Mouse (Mus musculus) hindbrain, embryonic 11.5 days (tissue): ENCODE data around the gene C2. TPM values are rescaled to one million over a fixed set of nuclear protein-coding genes. Genes with fewer than 3 reads are reported as not detected.
"Not testable (repeated sequence)": the region's sequence is repeated elsewhere in the genome, so short reads cannot be mapped to it uniquely, and the experiment has no call there.

Experiments used
- ATAC-seq: fragments of 200-750 bp; cut with Nextera tagmentation; 2 replicates; pipeline ENCODE4 v1.8.0; 2017; ENCODE audit warnings: mild to moderate bottlenecking, moderate TSS enrichment, moderate library complexity; ENCODE audit not compliant: low FRiP score
- DNase-seq: peaks from one replicate; pipeline ENCODE4 v3.0.0-alpha.2; 2015; ENCODE audit warnings: low spot score
- H3K27ac ChIP-seq: fragments of 300-500 bp; sonication (generic); 2 replicates; pipeline ENCODE4 v1.5.1; 2014; ENCODE audit warnings: mild to moderate bottlenecking, low read depth, low read length
- H3K27me3 ChIP-seq: fragments of 300-500 bp; sonication (generic); 2 replicates; pipeline ENCODE4 v1.6.1; 2014; ENCODE audit warnings: mild to moderate bottlenecking, low read length, moderate library complexity, mixed read lengths; ENCODE audit not compliant: control insufficient read depth, insufficient read depth
- H3K36me3 ChIP-seq: fragments of 300-500 bp; sonication (generic); 2 replicates; pipeline ENCODE4 v1.6.1; 2014; ENCODE audit warnings: mild to moderate bottlenecking, low read length, moderate library complexity, mixed read lengths; ENCODE audit not compliant: control insufficient read depth, insufficient read depth
- H3K4me1 ChIP-seq: fragments of 300-500 bp; sonication (generic); replicated peaks from 2 replicates; pipeline ENCODE4 v1.6.1; 2014; ENCODE audit warnings: low read length, mixed read lengths; ENCODE audit not compliant: control insufficient read depth, insufficient read depth
- H3K4me2 ChIP-seq: fragments of 300-500 bp; sonication (generic); replicated peaks from 2 replicates; pipeline ENCODE4 v1.6.1; 2014; ENCODE audit warnings: mild to moderate bottlenecking, low read depth, low read length
- H3K4me3 ChIP-seq: fragments of 300-500 bp; sonication (generic); 2 replicates; pipeline ENCODE4 v1.5.1; 2014; ENCODE audit warnings: low read depth, low read length
- H3K9ac ChIP-seq: fragments of 300-500 bp; sonication (generic); 2 replicates; pipeline ENCODE4 v1.6.1; 2014; ENCODE audit warnings: low read depth, low read length
- H3K9me3 ChIP-seq: fragments of 300-500 bp; sonication (generic); 2 replicates; pipeline ENCODE4 v1.6.1; 2016; ENCODE audit warnings: low read length; ENCODE audit not compliant: control insufficient read depth
- WGBS: fragments of 180-500 bp; shearing (Covaris S2); extraction: QIAGEN DNeasy Blood & Tissue Kit; methylation state at CpG from one replicate; pipeline ENCODE4 v1.1.7; 2014; 5-methylcytosine and 5-hydroxymethylcytosine counted together
- polyA plus RNA-seq: library from polyadenylated mRNA; unstranded; fragments of >200 nt; fragmentation: Nextera tagmentation; extraction: Ambion mirVana; gene quantifications from 2 replicates; pipeline ENCODE4 v1.2.1, GENCODE M21; 2014

The C2 gene
- polyA plus RNA-seq, 1 experiment from 2014 or later, result 1.2 TPM

- DNase-seq, result no peak
- Histone ChIP-seq H3K9me3 (no peaks in the 10 kb centered on the region), H3K4me1 (peaks cover 10% of the 10 kb centered on the region), H3K27me3 (no peaks in the 10 kb centered on the region), H3K4me3 (no peak overlapping the region), H3K27ac (no peak overlapping the region), H3K9ac (no peak overlapping the region), H3K4me2 (no peak overlapping the region), H3K36me3 (peaks cover 14% of the 10 kb centered on the region; the same call in 1 of the 2 replicates)
- no peak for ATAC-seq
- WGBS, result 79% methylated on average over 6 of the region's 6 CpGs
Measured at GRCm38 (mm10) chr17:34840736-34841307, 57.2 kb downstream of the C2 start.

- no peaks in the 10 kb centered on the region for H3K27me3 ChIP-seq
- no peak overlapping the region for H3K4me2 ChIP-seq
- H3K36me3 ChIP-seq, result peaks cover 12% of the 10 kb centered on the region; the same call in 1 of the 2 replicates
- 92% methylated on average over 7 of the region's 7 CpGs for WGBS
- no peak overlapping the region for H3K4me3 ChIP-seq
- no peak overlapping the region for H3K9ac ChIP-seq
- H3K4me1 ChIP-seq, result peaks cover 14% of the 10 kb centered on the region
- DNase-seq (no peak), ATAC-seq (no peak)
- H3K27ac ChIP-seq, result no peak overlapping the region
- H3K9me3 ChIP-seq, result no peaks in the 10 kb centered on the region
Measured at GRCm38 (mm10) chr17:34838785-34839184, 59.3 kb downstream of the C2 start.

GRCm38 (mm10) chr17:34837464-34838324 lies 60.4 kb downstream of the C2 start:
- DNase-seq (no peak), ATAC-seq (peak; percentile 25)
- peak overlapping the region; percentile 81 for H3K4me2 ChIP-seq
- H3K4me1 ChIP-seq, result peaks cover 14% of the 10 kb centered on the region
- no peaks in the 10 kb centered on the region for H3K9me3 ChIP-seq
- peak overlapping the region; percentile 72 for H3K9ac ChIP-seq
- no peaks in the 10 kb centered on the region for H3K27me3 ChIP-seq
- H3K36me3 ChIP-seq, result peaks cover 12% of the 10 kb centered on the region; the same call in 1 of the 2 replicates
- H3K4me3 ChIP-seq, result peak overlapping the region; percentile 74
- H3K27ac ChIP-seq, result no peak overlapping the region
- 42% methylated on average over 43 of the region's 43 CpGs for WGBS

GRCm38 (mm10) chr17:34836856-34837221 lies 61.2 kb downstream of the C2 start, which contains the start of the genes Stk19 and Dxo:
TSS of gene Stk19 (minus strand) at chr17:34836945.
TSS of gene Dxo (plus strand) at chr17:34837019.
- WGBS, result under 1% methylated on average over 40 of the region's 40 CpGs
- H3K36me3 ChIP-seq, result peaks cover 12% of the 10 kb centered on the region; the same call in 1 of the 2 replicates

GRCm38 (mm10) chr17:34836155-34836855 lies 61.8 kb downstream of the C2 start:
- peaks cover 12% of the 10 kb centered on the region; the same call in 1 of the 2 replicates for H3K36me3 ChIP-seq
- H3K27me3 ChIP-seq, result no peaks in the 10 kb centered on the region
- H3K9me3 ChIP-seq, result no peaks in the 10 kb centered on the region
- 4% methylated on average over 44 of the region's 48 CpGs for WGBS
- peaks cover 14% of the 10 kb centered on the region for H3K4me1 ChIP-seq
- H3K4me3 ChIP-seq, result peak overlapping the region; percentile 74
- peak overlapping the region; percentile 81 for H3K4me2 ChIP-seq
- peak overlapping the region; percentile 70 for H3K9ac ChIP-seq
- H3K27ac ChIP-seq, result peak overlapping the region; percentile 67
- DNase-seq, result no peak
- peak; percentile 83 for ATAC-seq

More at GRCm38 (mm10) chr17:34836856-34837221, 61.2 kb downstream of the C2 start, which contains the start of the genes Stk19 and Dxo:
- Histone ChIP-seq H3K4me1 (peaks cover 14% of the 10 kb centered on the region), H3K4me2 (peak within 1 kb of the TSS; percentile 81), H3K4me3 (peak within 1 kb of the TSS; percentile 74), H3K27me3 (no peaks in the 10 kb centered on the region), H3K9me3 (no peaks in the 10 kb centered on the region), H3K27ac (peak within 1 kb of the TSS; percentile 67), H3K9ac (peak within 1 kb of the TSS; percentile 72)
- peak; percentile 94 for ATAC-seq
- peak; percentile 97 for DNase-seq

GRCm38 (mm10) chr17:34830776-34831175 lies 67.3 kb downstream of the C2 start:
- H3K9me3 ChIP-seq, H3K4me2 ChIP-seq, H3K4me1 ChIP-seq, H3K9ac ChIP-seq, ATAC-seq, H3K27me3 ChIP-seq, H3K27ac ChIP-seq, H3K4me3 ChIP-seq, H3K36me3 ChIP-seq, DNase-seq: not testable (repeated sequence)
- WGBS, result 100% methylated on average over 1 of the region's 1 CpGs

- Histone ChIP-seq H3K4me1 (no peaks in the 10 kb centered on the region), H3K9ac (no peak overlapping the region), H3K9me3 (no peaks in the 10 kb centered on the region), H3K4me2 (no peak overlapping the region), H3K36me3 (no peaks in the 10 kb centered on the region), H3K4me3 (no peak overlapping the region), H3K27me3 (no peaks in the 10 kb centered on the region), H3K27ac (no peak overlapping the region)
- DNase-seq, result no peak
- ATAC-seq, result no peak
- 77% methylated on average over 7 of the region's 7 CpGs for WGBS
Measured at GRCm38 (mm10) chr17:34814818-34815370, 83.2 kb downstream of the C2 start.

- H3K9me3 ChIP-seq, H3K4me3 ChIP-seq, H3K36me3 ChIP-seq, H3K4me2 ChIP-seq, H3K4me1 ChIP-seq, H3K27me3 ChIP-seq, ATAC-seq, H3K27ac ChIP-seq, H3K9ac ChIP-seq: not testable (repeated sequence)
- peak; percentile 42 for DNase-seq
- WGBS, result 62% methylated on average over 12 of the region's 12 CpGs
Measured at GRCm38 (mm10) chr17:34813747-34814146, 84.3 kb downstream of the C2 start.
